Mouse (Mus musculus): ENCODE measurements around the gene Dip2a.

DNA sequence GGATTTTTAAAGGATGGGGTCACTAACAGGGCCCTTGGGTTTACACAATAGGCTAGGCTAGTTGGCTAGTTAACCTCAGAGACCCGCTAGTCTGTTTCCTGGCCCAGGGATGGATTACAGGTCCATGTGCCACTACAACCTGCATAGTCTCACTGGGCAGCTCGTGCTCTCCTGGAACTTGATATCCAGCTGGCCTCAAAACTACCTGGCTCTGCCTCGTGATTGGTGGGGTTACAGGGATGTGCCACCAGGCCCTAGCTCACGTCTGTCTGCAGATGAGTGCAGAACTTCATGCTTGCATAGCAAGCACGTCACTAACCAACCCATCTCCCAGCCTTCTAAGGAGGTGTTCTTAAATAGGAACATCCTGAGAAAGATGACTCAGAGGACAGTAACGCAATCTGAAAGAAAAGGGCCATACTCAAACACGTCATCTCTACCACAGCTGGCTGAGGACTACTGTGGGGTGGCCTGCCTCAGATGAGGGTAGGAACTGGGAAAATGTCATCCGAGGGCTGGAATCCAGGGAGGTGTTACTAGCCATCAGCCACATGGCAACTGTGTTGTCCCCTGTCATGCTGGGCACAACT lies 12.3 kb upstream of the Dip2a start:
- TF ChIP-seq CTCF (IDR thresholded peaks at IDR 0.05; ENCODE audit: low read depth, low read length) (no peak), TAL1 (conservative IDR thresholded peaks at IDR 0.05; ENCODE audit: low read depth, low read length) (no peak), GATA1 (IDR thresholded peaks at IDR 0.05; ENCODE audit: borderline replicate concordance, low read length) (no peak), GATA2 (IDR thresholded peaks at IDR 0.05; ENCODE audit: borderline replicate concordance, low read depth, low read length) (no peak), POLR2AphosphoS5 (IDR thresholded peaks at IDR 0.05; ENCODE audit: insufficient replicate concordance, low read depth, low read length) (no peak)
